Mouse (Mus musculus) bone marrow macrophage, adult 2 months (primary cell): ENCODE results near the gene Lysmd3. TPM values are rescaled to one million over a fixed set of nuclear protein-coding genes. Genes with fewer than 3 reads are reported as not detected.

Source experiments
- H3K27ac ChIP-seq: 2 replicates; pipeline ENCODE4 v1.5.1; 2012; ENCODE audit warnings: low read depth, low read length; ENCODE audit not compliant: insufficient read depth
- H3K4me1 ChIP-seq: 2 replicates; pipeline ENCODE4 v1.6.1; 2012; ENCODE audit warnings: low read length; ENCODE audit not compliant: control insufficient read depth, insufficient read depth
- H3K4me3 ChIP-seq: 2 replicates; pipeline ENCODE4 v1.5.1; 2012; ENCODE audit warnings: mild to moderate bottlenecking, low read length, moderate library complexity; ENCODE audit not compliant: insufficient read depth
- CTCF ChIP-seq: IDR thresholded peaks from 2 replicates; pipeline ENCODE4 v1.5.1; 2012; ENCODE audit warnings: low read depth, mild to moderate bottlenecking, low read length, moderate library complexity
- POLR2A ChIP-seq: IDR thresholded peaks from 2 replicates; pipeline ENCODE4 v1.6.1; 2012; ENCODE audit warnings: mild to moderate bottlenecking, low read depth, low read length, borderline replicate concordance
- polyA plus RNA-seq: library from polyadenylated mRNA; stranded (reverse); fragments of >200 nt; gene quantifications from 2 replicates; pipeline ENCODE4 v1.2.4, GENCODE M21; 2012; ENCODE audit not compliant: missing spikeins, insufficient read depth, insufficient read length

The Lysmd3 gene
- polyA plus RNA-seq, 1 experiment: 18.9 TPM

- H3K27ac ChIP-seq: no peak overlapping the region
- no peaks in the 10 kb centered on the region for H3K4me1 ChIP-seq
- TF ChIP-seq CTCF: no peak
- TF ChIP-seq POLR2A: no peak
- no peak overlapping the region for H3K4me3 ChIP-seq
Measured at GRCm38 (mm10) chr13:81675333-81675732, 17.9 kb downstream of the Lysmd3 start.

- H3K4me1 ChIP-seq: peaks cover 19% of the 10 kb centered on the region
- H3K27ac ChIP-seq: no peak overlapping the region
- H3K4me3 ChIP-seq: no peak overlapping the region
- no peak for TF ChIP-seq CTCF
Measured at GRCm38 (mm10) chr13:81683107-81683506, 25.6 kb downstream of the Lysmd3 start.

GRCm38 (mm10) chr13:81684258-81684657 is 26.8 kb downstream of the Lysmd3 start:
- Histone ChIP-seq H3K4me1 (peaks cover 19% of the 10 kb centered on the region), H3K27ac (no peak overlapping the region), H3K4me3 (no peak overlapping the region)
- TF ChIP-seq POLR2A: no peak
- TF ChIP-seq CTCF: no peak

- Histone ChIP-seq H3K27ac (no peak overlapping the region), H3K4me3 (no peak overlapping the region), H3K4me1 (peaks cover 19% of the 10 kb centered on the region)
- no peak for TF ChIP-seq POLR2A
- no peak for TF ChIP-seq CTCF
Measured at GRCm38 (mm10) chr13:81684884-81685283, 27.4 kb downstream of the Lysmd3 start.

GRCm38 (mm10) chr13:81689587-81689986 is 32.1 kb downstream of the Lysmd3 start:
- Histone ChIP-seq H3K4me3 (no peak overlapping the region), H3K27ac (no peak overlapping the region)
- no peak for TF ChIP-seq POLR2A
- TF ChIP-seq CTCF: no peak

GRCm38 (mm10) chr13:81690477-81690876 is 33.0 kb downstream of the Lysmd3 start:
- H3K4me1 ChIP-seq: peaks cover 5% of the 10 kb centered on the region
- H3K27ac ChIP-seq: no peak overlapping the region
- no peak for TF ChIP-seq CTCF
- no peak for TF ChIP-seq POLR2A
- H3K4me3 ChIP-seq: no peak overlapping the region

More at GRCm38 (mm10) chr13:81689587-81689986, 32.1 kb downstream of the Lysmd3 start:
- peaks cover 9% of the 10 kb centered on the region for H3K4me1 ChIP-seq

GRCm38 (mm10) chr13:81691606-81692005 is 34.1 kb downstream of the Lysmd3 start:
- no peak overlapping the region for H3K27ac ChIP-seq
- H3K4me1 ChIP-seq: peaks cover 5% of the 10 kb centered on the region
- no peak for TF ChIP-seq CTCF
- no peak for TF ChIP-seq POLR2A
- no peak overlapping the region for H3K4me3 ChIP-seq

GRCm38 (mm10) chr13:81694446-81694845 is 37.0 kb downstream of the Lysmd3 start:
- TF ChIP-seq CTCF (no peak), POLR2A (no peak)
- Histone ChIP-seq H3K4me3 (no peak overlapping the region), H3K27ac (no peak overlapping the region), H3K4me1 (peaks cover 5% of the 10 kb centered on the region)

- Histone ChIP-seq H3K4me3 (no peak overlapping the region), H3K4me1 (peaks cover 4% of the 10 kb centered on the region; the same call in 1 of the 2 replicates), H3K27ac (no peak overlapping the region)
- TF ChIP-seq CTCF: no peak
- no peak for TF ChIP-seq POLR2A
Measured at GRCm38 (mm10) chr13:81703148-81703547, 45.7 kb downstream of the Lysmd3 start.

- peaks cover 4% of the 10 kb centered on the region; the same call in 1 of the 2 replicates for H3K4me1 ChIP-seq
- no peak overlapping the region for H3K27ac ChIP-seq
- no peak for TF ChIP-seq POLR2A
- TF ChIP-seq CTCF: no peak
- no peak overlapping the region for H3K4me3 ChIP-seq
Measured at GRCm38 (mm10) chr13:81703621-81704020, 46.2 kb downstream of the Lysmd3 start.

- TF ChIP-seq POLR2A (no peak), CTCF (no peak)
- H3K4me3 ChIP-seq: no peak overlapping the region
- peaks cover 8% of the 10 kb centered on the region for H3K4me1 ChIP-seq
- H3K27ac ChIP-seq: no peak overlapping the region
Measured at GRCm38 (mm10) chr13:81706311-81706710, 48.8 kb downstream of the Lysmd3 start.
